Mouse (Mus musculus) hindbrain, embryonic 11.5 days (tissue): ENCODE results near the gene Cox17. TPM values are rescaled to one million over a fixed set of nuclear protein-coding genes. Genes with fewer than 3 reads are reported as not detected.

ENCODE experiments used
- ATAC-seq: fragments of 200-750 bp; cut with Nextera tagmentation; 2 replicates; pipeline ENCODE4 v1.8.0; 2017; ENCODE audit warnings: mild to moderate bottlenecking, moderate TSS enrichment, moderate library complexity; ENCODE audit not compliant: low FRiP score
- DNase-seq: peaks from one replicate; pipeline ENCODE4 v3.0.0-alpha.2; 2015; ENCODE audit warnings: low spot score
- H3K27ac ChIP-seq: fragments of 300-500 bp; sonication (generic); 2 replicates; pipeline ENCODE4 v1.5.1; 2014; ENCODE audit warnings: mild to moderate bottlenecking, low read depth, low read length
- H3K27me3 ChIP-seq: fragments of 300-500 bp; sonication (generic); 2 replicates; pipeline ENCODE4 v1.6.1; 2014; ENCODE audit warnings: mild to moderate bottlenecking, low read length, moderate library complexity, mixed read lengths; ENCODE audit not compliant: control insufficient read depth, insufficient read depth
- H3K36me3 ChIP-seq: fragments of 300-500 bp; sonication (generic); 2 replicates; pipeline ENCODE4 v1.6.1; 2014; ENCODE audit warnings: mild to moderate bottlenecking, low read length, moderate library complexity, mixed read lengths; ENCODE audit not compliant: control insufficient read depth, insufficient read depth
- H3K4me1 ChIP-seq: fragments of 300-500 bp; sonication (generic); replicated peaks from 2 replicates; pipeline ENCODE4 v1.6.1; 2014; ENCODE audit warnings: low read length, mixed read lengths; ENCODE audit not compliant: control insufficient read depth, insufficient read depth
- H3K4me2 ChIP-seq: fragments of 300-500 bp; sonication (generic); replicated peaks from 2 replicates; pipeline ENCODE4 v1.6.1; 2014; ENCODE audit warnings: mild to moderate bottlenecking, low read depth, low read length
- H3K4me3 ChIP-seq: fragments of 300-500 bp; sonication (generic); 2 replicates; pipeline ENCODE4 v1.5.1; 2014; ENCODE audit warnings: low read depth, low read length
- H3K9ac ChIP-seq: fragments of 300-500 bp; sonication (generic); 2 replicates; pipeline ENCODE4 v1.6.1; 2014; ENCODE audit warnings: low read depth, low read length
- H3K9me3 ChIP-seq: fragments of 300-500 bp; sonication (generic); 2 replicates; pipeline ENCODE4 v1.6.1; 2016; ENCODE audit warnings: low read length; ENCODE audit not compliant: control insufficient read depth
- whole genome bisulfite sequencing: fragments of 180-500 bp; shearing (Covaris S2); extraction: QIAGEN DNeasy Blood & Tissue Kit; methylation state at CpG from one replicate; pipeline ENCODE4 v1.1.7; 2014; 5-methylcytosine and 5-hydroxymethylcytosine counted together
- polyA plus RNA-seq: library from polyadenylated mRNA; unstranded; fragments of >200 nt; fragmentation: Nextera tagmentation; extraction: Ambion mirVana; gene quantifications from 2 replicates; pipeline ENCODE4 v1.2.1, GENCODE M21; 2014

Cox17 gene
- polyA plus RNA-seq: 121 and 122 TPM in 2 replicates

GRCm38 (mm10) chr16:38346529-38347325 is at the start of gene Cox17, which contains the start of gene Gm21987:
Cox17 (plus strand) TSS chr16:38346991.
Gm21987 (plus strand) TSS chr16:38347040.
- H3K4me3 ChIP-seq: peak within 1 kb of the TSS; percentile 85
- no peaks in the 10 kb centered on the region for H3K36me3 ChIP-seq
- no peaks in the 10 kb centered on the region; the same call in 1 of the 2 replicates for H3K4me1 ChIP-seq
- WGBS: 3% methylated on average over 35 of the region's 35 CpGs
- peak within 1 kb of the TSS; percentile 89 for H3K9ac ChIP-seq
- ATAC-seq: peak; percentile 98
- peak within 1 kb of the TSS; percentile 53 for H3K4me2 ChIP-seq
- DNase-seq: peak; percentile 96
- H3K27me3 ChIP-seq: no peaks in the 10 kb centered on the region
- H3K9me3 ChIP-seq: no peaks in the 10 kb centered on the region
- H3K27ac ChIP-seq: peak within 1 kb of the TSS; percentile 74; the same call in 1 of the 2 replicates

- DNase-seq (no peak), ATAC-seq (no peak)
- Histone ChIP-seq H3K4me2 (no peak overlapping the region), H3K4me3 (no peak overlapping the region), H3K9ac (no peak overlapping the region), H3K27me3 (no peaks in the 10 kb centered on the region), H3K4me1 (no peaks in the 10 kb centered on the region), H3K36me3 (no peaks in the 10 kb centered on the region), H3K27ac (no peak overlapping the region), H3K9me3 (no peaks in the 10 kb centered on the region)
- WGBS: 90% methylated on average over 6 of the region's 6 CpGs
Measured at GRCm38 (mm10) chr16:38298410-38298809, 48.4 kb upstream of the Cox17 start.

- Histone ChIP-seq H3K4me3 (no peak overlapping the region), H3K9me3 (no peaks in the 10 kb centered on the region), H3K27ac (no peak overlapping the region), H3K27me3 (no peaks in the 10 kb centered on the region), H3K9ac (no peak overlapping the region), H3K4me1 (no peaks in the 10 kb centered on the region), H3K36me3 (no peaks in the 10 kb centered on the region), H3K4me2 (no peak overlapping the region)
- no peak for ATAC-seq
- 91% methylated on average over 13 of the region's 13 CpGs for WGBS
- DNase-seq: no peak
Measured at GRCm38 (mm10) chr16:38302367-38302766, 44.4 kb upstream of the Cox17 start.

GRCm38 (mm10) chr16:38304460-38305194 is 42.2 kb upstream of the Cox17 start:
- WGBS: 77% methylated on average over 17 of the region's 17 CpGs
- Histone ChIP-seq H3K27me3 (no peaks in the 10 kb centered on the region), H3K4me1 (0 out of 2 replicates have a peak, but pooled peaks cover 4% of the 10 kb centered on the region), H3K36me3 (no peaks in the 10 kb centered on the region), H3K27ac (no peak overlapping the region), H3K9ac (no peak overlapping the region), H3K9me3 (no peaks in the 10 kb centered on the region), H3K4me3 (no peak overlapping the region), H3K4me2 (no peak overlapping the region)
- ATAC-seq: no peak
- DNase-seq: no peak

- H3K36me3 ChIP-seq: no peaks in the 10 kb centered on the region
- no peaks in the 10 kb centered on the region for H3K9me3 ChIP-seq
- H3K4me1 ChIP-seq: 0 out of 2 replicates have a peak, but pooled peaks cover 4% of the 10 kb centered on the region
- no peak overlapping the region for H3K9ac ChIP-seq
- no peak overlapping the region for H3K27ac ChIP-seq
- WGBS: 45% methylated on average over 18 of the region's 18 CpGs
- ATAC-seq (peak; percentile 43; the same call in 1 of the 2 replicates), DNase-seq (peak; percentile 44)
- H3K4me2 ChIP-seq: no peak overlapping the region
- no peak overlapping the region for H3K4me3 ChIP-seq
- H3K27me3 ChIP-seq: no peaks in the 10 kb centered on the region
Measured at GRCm38 (mm10) chr16:38306571-38307220, 40.1 kb upstream of the Cox17 start.

- Histone ChIP-seq H3K9ac (no peak overlapping the region), H3K36me3 (no peaks in the 10 kb centered on the region), H3K4me1 (0 out of 2 replicates have a peak, but pooled peaks cover 4% of the 10 kb centered on the region), H3K4me2 (no peak overlapping the region), H3K4me3 (no peak overlapping the region), H3K9me3 (no peaks in the 10 kb centered on the region), H3K27ac (0 out of 2 replicates have a peak overlapping the region, but pooled peaks have one; percentile 10), H3K27me3 (no peaks in the 10 kb centered on the region)
- WGBS: 45% methylated on average over 5 of the region's 5 CpGs
- peak; percentile 37 for DNase-seq
- ATAC-seq: peak; percentile 71; the same call in 1 of the 2 replicates
Measured at GRCm38 (mm10) chr16:38307221-38307605, 39.6 kb upstream of the Cox17 start.

- H3K4me3 ChIP-seq: no peak overlapping the region
- H3K4me2 ChIP-seq: no peak overlapping the region
- 0 out of 2 replicates have a peak overlapping the region, but pooled peaks have one; percentile 10 for H3K27ac ChIP-seq
- WGBS: 54% methylated on average over 7 of the region's 7 CpGs
- no peak for ATAC-seq
- H3K27me3 ChIP-seq: no peaks in the 10 kb centered on the region
- H3K36me3 ChIP-seq: no peaks in the 10 kb centered on the region
- 0 out of 2 replicates have a peak, but pooled peaks cover 4% of the 10 kb centered on the region for H3K4me1 ChIP-seq
- no peaks in the 10 kb centered on the region for H3K9me3 ChIP-seq
- DNase-seq: no peak
- no peak overlapping the region for H3K9ac ChIP-seq
Measured at GRCm38 (mm10) chr16:38307651-38308050, 39.1 kb upstream of the Cox17 start.

- 73% methylated on average over 11 of the region's 11 CpGs for WGBS
- no peaks in the 10 kb centered on the region for H3K27me3 ChIP-seq
- DNase-seq (no peak), ATAC-seq (no peak)
- 0 out of 2 replicates have a peak, but pooled peaks cover 4% of the 10 kb centered on the region for H3K4me1 ChIP-seq
- no peak overlapping the region for H3K9ac ChIP-seq
- H3K36me3 ChIP-seq: no peaks in the 10 kb centered on the region
- no peak overlapping the region for H3K4me3 ChIP-seq
- no peak overlapping the region for H3K4me2 ChIP-seq
- H3K9me3 ChIP-seq: no peaks in the 10 kb centered on the region
- no peak overlapping the region for H3K27ac ChIP-seq
Measured at GRCm38 (mm10) chr16:38308195-38308594, 38.6 kb upstream of the Cox17 start.
